Mouse (Mus musculus): Measurements from ENCODE around the gene Xpr1. TPM values are rescaled to one million over a fixed set of nuclear protein-coding genes. Genes with fewer than 3 reads are reported as not detected.

The Xpr1 gene
- polyA plus RNA-seq, 1 experiment from 2014 or later = 13.0 TPM

- no peak overlapping the region for H3K4me2 ChIP-seq
- H3K27me3 ChIP-seq (replicated peaks) = no peaks in the 10 kb centered on the region
- no peak for ATAC-seq (ENCODE audit: insufficient number of reproducible peaks, low FRiP score)
- 0 out of 2 replicates have a peak, but pooled peaks cover 4% of the 10 kb centered on the region for H3K4me1 ChIP-seq (replicated peaks)
- H3K9ac ChIP-seq = no peak overlapping the region
- H3K36me3 ChIP-seq = peaks cover 4% of the 10 kb centered on the region
- WGBS = 83% methylated on average over 4 of the region's 4 CpGs
- peaks cover 4% of the 10 kb centered on the region for H3K9me3 ChIP-seq (replicated peaks)
- no peak overlapping the region for H3K4me3 ChIP-seq
- H3K27ac ChIP-seq (ENCODE audit: poor library complexity, severe bottlenecking) = no peak overlapping the region
Measured at GRCm38 (mm10) chr1:155400056-155400455, 17.2 kb downstream of the Xpr1 start.

- no peak for ATAC-seq (ENCODE audit: insufficient number of reproducible peaks, low FRiP score)
- Histone ChIP-seq H3K4me3 (no peak overlapping the region), H3K27me3 (replicated peaks) (no peaks in the 10 kb centered on the region), H3K4me2 (no peak overlapping the region), H3K27ac (ENCODE audit: poor library complexity, severe bottlenecking) (no peak overlapping the region), H3K36me3 (no peaks in the 10 kb centered on the region), H3K9ac (no peak overlapping the region), H3K9me3 (replicated peaks) (no peaks in the 10 kb centered on the region), H3K4me1 (replicated peaks) (0 out of 2 replicates have a peak, but pooled peaks cover 4% of the 10 kb centered on the region)
- 75% methylated on average over 6 of the region's 6 CpGs for WGBS
Measured at GRCm38 (mm10) chr1:155394829-155395228, 22.4 kb downstream of the Xpr1 start.

GRCm38 (mm10) chr1:155394021-155394420 lies 23.2 kb downstream of the Xpr1 start:
- ATAC-seq (ENCODE audit: insufficient number of reproducible peaks, low FRiP score) = no peak
- H3K36me3 ChIP-seq = no peaks in the 10 kb centered on the region
- 27% methylated on average over 2 of the region's 2 CpGs for WGBS

GRCm38 (mm10) chr1:155392825-155393224 lies 24.4 kb downstream of the Xpr1 start:
- H3K4me2 ChIP-seq = no peak overlapping the region
- H3K36me3 ChIP-seq = no peaks in the 10 kb centered on the region
- H3K9ac ChIP-seq = no peak overlapping the region
- no peak for ATAC-seq (ENCODE audit: insufficient number of reproducible peaks, low FRiP score)
- no peak overlapping the region for H3K4me3 ChIP-seq
- no peaks in the 10 kb centered on the region for H3K4me1 ChIP-seq (replicated peaks)
- H3K9me3 ChIP-seq (replicated peaks) = no peaks in the 10 kb centered on the region
- no peak overlapping the region for H3K27ac ChIP-seq (ENCODE audit: poor library complexity, severe bottlenecking)
- no peaks in the 10 kb centered on the region for H3K27me3 ChIP-seq (replicated peaks)
- WGBS = 90% methylated on average over 7 of the region's 7 CpGs

More at GRCm38 (mm10) chr1:155394021-155394420, 23.2 kb downstream of the Xpr1 start:
- Histone ChIP-seq H3K4me3 (no peak overlapping the region), H3K9ac (no peak overlapping the region), H3K9me3 (replicated peaks) (no peaks in the 10 kb centered on the region), H3K4me1 (replicated peaks) (0 out of 2 replicates have a peak, but pooled peaks cover 4% of the 10 kb centered on the region), H3K4me2 (no peak overlapping the region), H3K27me3 (replicated peaks) (no peaks in the 10 kb centered on the region), H3K27ac (ENCODE audit: poor library complexity, severe bottlenecking) (no peak overlapping the region)

GRCm38 (mm10) chr1:155391537-155391936 lies 25.7 kb downstream of the Xpr1 start:
- Histone ChIP-seq H3K27ac (ENCODE audit: poor library complexity, severe bottlenecking) (no peak overlapping the region), H3K4me3 (no peak overlapping the region), H3K9ac (no peak overlapping the region), H3K27me3 (replicated peaks) (no peaks in the 10 kb centered on the region), H3K36me3 (no peaks in the 10 kb centered on the region), H3K4me1 (replicated peaks) (no peaks in the 10 kb centered on the region), H3K4me2 (no peak overlapping the region), H3K9me3 (replicated peaks) (no peaks in the 10 kb centered on the region)
- ATAC-seq (ENCODE audit: insufficient number of reproducible peaks, low FRiP score) = no peak
- 60% methylated on average over 4 of the region's 4 CpGs for WGBS

GRCm38 (mm10) chr1:155388418-155388817 lies 28.8 kb downstream of the Xpr1 start:
- Histone ChIP-seq H3K4me3 (no peak overlapping the region), H3K36me3 (peaks cover 4% of the 10 kb centered on the region), H3K27me3 (replicated peaks) (no peaks in the 10 kb centered on the region), H3K9ac (no peak overlapping the region), H3K4me2 (no peak overlapping the region), H3K9me3 (replicated peaks) (no peaks in the 10 kb centered on the region), H3K4me1 (replicated peaks) (no peaks in the 10 kb centered on the region), H3K27ac (ENCODE audit: poor library complexity, severe bottlenecking) (no peak overlapping the region)
- WGBS = 70% methylated on average over 1 of the region's 1 CpGs
- ATAC-seq (ENCODE audit: insufficient number of reproducible peaks, low FRiP score) = no peak

GRCm38 (mm10) chr1:155386551-155386950 lies 30.7 kb downstream of the Xpr1 start:
- no peak for ATAC-seq (ENCODE audit: insufficient number of reproducible peaks, low FRiP score)
- Histone ChIP-seq H3K27ac (ENCODE audit: poor library complexity, severe bottlenecking) (no peak overlapping the region), H3K4me3 (no peak overlapping the region), H3K9me3 (replicated peaks) (no peaks in the 10 kb centered on the region), H3K27me3 (replicated peaks) (no peaks in the 10 kb centered on the region), H3K4me2 (no peak overlapping the region), H3K36me3 (peaks cover 4% of the 10 kb centered on the region), H3K9ac (no peak overlapping the region), H3K4me1 (replicated peaks) (no peaks in the 10 kb centered on the region)
- WGBS = 83% methylated on average over 4 of the region's 4 CpGs

GRCm38 (mm10) chr1:155383319-155384302 lies 33.6 kb downstream of the Xpr1 start:
- H3K4me1 ChIP-seq (replicated peaks) = no peaks in the 10 kb centered on the region
- H3K27ac ChIP-seq (ENCODE audit: poor library complexity, severe bottlenecking) = no peak overlapping the region
- no peaks in the 10 kb centered on the region for H3K27me3 ChIP-seq (replicated peaks)
- H3K4me3 ChIP-seq = no peak overlapping the region
- no peak overlapping the region for H3K4me2 ChIP-seq
- WGBS = 90% methylated on average over 8 of the region's 8 CpGs
- peaks cover 4% of the 10 kb centered on the region for H3K36me3 ChIP-seq
- no peak overlapping the region for H3K9ac ChIP-seq
- ATAC-seq (ENCODE audit: insufficient number of reproducible peaks, low FRiP score) = no peak
- H3K9me3 ChIP-seq (replicated peaks) = no peaks in the 10 kb centered on the region

- WGBS = 78% methylated on average over 1 of the region's 1 CpGs
- no peak overlapping the region for H3K4me3 ChIP-seq
- H3K27me3 ChIP-seq (replicated peaks) = no peaks in the 10 kb centered on the region
- H3K36me3 ChIP-seq = peaks cover 4% of the 10 kb centered on the region
- no peak overlapping the region for H3K27ac ChIP-seq (ENCODE audit: poor library complexity, severe bottlenecking)
- H3K9me3 ChIP-seq (replicated peaks) = no peaks in the 10 kb centered on the region
- no peak for ATAC-seq (ENCODE audit: insufficient number of reproducible peaks, low FRiP score)
- no peaks in the 10 kb centered on the region for H3K4me1 ChIP-seq (replicated peaks)
- H3K9ac ChIP-seq = no peak overlapping the region
- H3K4me2 ChIP-seq = no peak overlapping the region
Measured at GRCm38 (mm10) chr1:155381931-155382330, 35.3 kb downstream of the Xpr1 start.

GRCm38 (mm10) chr1:155379289-155379688 lies 37.9 kb downstream of the Xpr1 start:
- Histone ChIP-seq H3K9ac (no peak overlapping the region), H3K36me3 (peaks cover 4% of the 10 kb centered on the region), H3K4me3 (no peak overlapping the region), H3K4me2 (no peak overlapping the region), H3K27ac (ENCODE audit: poor library complexity, severe bottlenecking) (no peak overlapping the region), H3K4me1 (replicated peaks) (no peaks in the 10 kb centered on the region), H3K27me3 (replicated peaks) (no peaks in the 10 kb centered on the region), H3K9me3 (replicated peaks) (no peaks in the 10 kb centered on the region)
- ATAC-seq (ENCODE audit: insufficient number of reproducible peaks, low FRiP score) = no peak
- 95% methylated on average over 1 of the region's 1 CpGs for WGBS

- no peaks in the 10 kb centered on the region for H3K9me3 ChIP-seq (replicated peaks)
- H3K4me1 ChIP-seq (replicated peaks) = peaks cover 9% of the 10 kb centered on the region
- ATAC-seq (ENCODE audit: insufficient number of reproducible peaks, low FRiP score) = no peak
- H3K27me3 ChIP-seq (replicated peaks) = no peaks in the 10 kb centered on the region
- no peaks in the 10 kb centered on the region for H3K36me3 ChIP-seq
- no peak overlapping the region for H3K27ac ChIP-seq (ENCODE audit: poor library complexity, severe bottlenecking)
- H3K9ac ChIP-seq = no peak overlapping the region
- no peak overlapping the region for H3K4me2 ChIP-seq
- no peak overlapping the region for H3K4me3 ChIP-seq
- 84% methylated on average over 1 of the region's 1 CpGs for WGBS
Measured at GRCm38 (mm10) chr1:155372821-155373220, 44.4 kb downstream of the Xpr1 start.
